Mouse (Mus musculus) hematopoietic multipotent progenitor cell, adult 10-12 weeks (in vitro differentiated cells): Measurements from ENCODE around the gene Zcchc8. TPM values are rescaled to one million over a fixed set of nuclear protein-coding genes. Genes with fewer than 3 reads are reported as not detected.

ENCODE experiments used
- polyA plus RNA-seq: library from polyadenylated mRNA; stranded (reverse); fragments of >175 nt; gene quantifications from 2 replicates; pipeline ENCODE4 v1.2.3, GENCODE M21; 2012; ENCODE audit warnings: low replicate concordance

Zcchc8 gene
- polyA plus RNA-seq, result 47.8 and 53.4 TPM in 2 replicates

GRCm38 (mm10) chr5:123720328-123721311 lies at the start of gene Zcchc8:
Gene Zcchc8 (minus strand): TSS chr5:123721100.

DNA sequence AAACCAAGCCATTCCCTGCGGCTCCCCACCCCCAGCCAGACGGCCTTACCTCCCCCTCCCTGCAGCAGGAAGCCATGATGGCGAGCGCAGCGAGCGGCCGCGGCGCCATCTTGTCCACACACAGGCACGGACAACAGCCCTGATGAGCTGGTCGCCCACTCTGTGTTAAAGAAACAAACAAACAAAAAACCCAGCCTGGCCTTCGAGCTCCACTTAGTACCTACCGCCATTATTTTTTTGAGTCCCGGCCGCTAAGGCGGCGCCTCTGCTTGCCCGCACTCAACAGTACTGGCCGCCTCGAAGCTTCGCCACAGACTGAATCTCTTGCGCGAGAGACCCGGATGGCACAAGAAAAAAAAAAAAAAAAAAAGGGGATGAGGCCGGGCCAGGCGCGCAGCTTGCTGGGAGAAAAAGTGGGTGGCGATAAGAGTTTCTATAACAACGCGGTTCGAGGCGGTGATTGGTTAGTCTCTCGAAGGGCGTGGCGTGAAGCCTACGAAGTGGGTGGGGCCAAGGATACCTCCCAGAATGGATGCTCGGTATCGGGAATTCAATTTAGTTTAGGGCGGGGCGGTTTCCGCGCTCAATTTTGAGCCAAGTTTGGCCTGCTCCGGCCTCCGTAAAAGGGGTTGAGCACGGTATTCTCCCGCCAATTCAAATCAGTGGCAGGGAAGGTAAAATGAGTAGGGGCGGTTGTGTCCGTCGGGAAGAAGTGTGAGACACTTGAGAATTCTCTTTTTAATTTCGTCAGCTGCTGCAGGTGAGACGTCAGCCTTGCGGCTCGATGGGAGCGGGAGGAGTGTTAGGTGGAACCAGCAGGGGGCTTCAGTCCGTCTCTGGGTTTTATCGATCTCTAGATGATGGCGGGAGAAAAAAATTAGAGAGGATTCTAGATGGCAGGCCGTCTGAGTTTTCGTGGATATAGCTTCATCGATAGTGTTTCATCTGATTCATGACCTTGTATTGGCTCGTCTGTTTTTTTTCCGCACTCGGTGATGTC lies 28.5 kb upstream of the Zcchc8 start, which contains the start of the genes Rsrc2 and Kntc1:
Gene Rsrc2, minus strand, starts transcription at position 350 of the 1,000 bp plus-strand sequence.
Gene Kntc1, plus strand, starts transcription at position 652 of the 1,000 bp plus-strand sequence.

DNA sequence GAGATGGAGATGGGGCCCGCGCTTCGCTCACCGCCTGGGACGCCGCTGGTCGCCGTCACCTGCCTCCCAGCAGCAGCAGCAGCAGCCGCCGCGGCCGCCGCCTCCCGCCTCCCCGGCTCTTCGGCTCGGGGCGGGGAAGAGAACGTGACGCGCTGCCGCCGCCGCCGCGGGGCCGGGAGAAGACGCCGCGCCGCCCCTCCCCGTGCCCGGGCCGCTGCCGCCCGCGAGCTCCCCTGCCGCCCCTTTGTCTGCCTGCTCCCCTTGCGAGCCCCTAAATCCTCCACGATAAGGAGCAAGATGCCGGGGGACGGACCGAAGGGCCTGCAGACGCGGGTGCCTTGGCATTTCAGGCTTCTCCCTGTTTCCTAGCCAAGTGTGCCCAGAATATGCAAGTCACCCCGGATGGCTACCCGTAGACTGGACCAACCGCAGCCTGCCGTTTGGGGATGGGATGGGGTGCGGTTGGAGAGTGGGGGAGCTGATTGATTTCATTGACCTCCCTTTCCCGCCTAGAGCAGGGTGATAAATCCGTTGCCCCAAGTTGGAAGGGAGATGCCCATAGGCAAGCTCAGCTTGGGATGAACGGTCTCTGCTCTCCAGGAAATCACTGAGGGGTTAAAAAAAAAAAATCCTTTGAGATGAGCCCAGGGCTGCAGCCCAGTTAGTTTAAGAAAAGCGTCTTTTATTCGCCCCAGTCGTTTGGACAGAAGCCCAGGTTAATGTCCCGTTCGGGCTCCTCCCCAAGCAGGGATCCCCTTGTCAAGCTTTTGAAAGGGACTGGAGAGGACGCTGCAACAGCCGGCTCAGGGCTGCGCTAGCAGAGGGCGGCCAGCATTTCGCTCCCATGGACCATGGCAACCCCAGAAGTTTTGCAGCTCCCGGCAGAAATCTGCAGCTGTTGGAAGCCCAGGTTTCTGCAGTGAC lies 36.4 kb downstream of the Zcchc8 start, which contains the start of gene Clip1:
Gene Clip1, minus strand, starts transcription at position 398 of the 924 bp plus-strand sequence.

Other genes starting within 250 kb of the Zcchc8 start
- gene Lrrc43, start 231.8 kb downstream of the Zcchc8 start, polyA plus RNA-seq, result not detected in 2 replicates
- not detected in 2 replicates for gene Il31, start 231.6 kb downstream of the Zcchc8 start, polyA plus RNA-seq
- gene B3gnt4, start 210.6 kb downstream of the Zcchc8 start, polyA plus RNA-seq, result not detected in 2 replicates
- gene Diablo, start 196.9 kb downstream of the Zcchc8 start, polyA plus RNA-seq, result 3.1 and 9.1 TPM in 2 replicates
- 0.56 and 0.85 TPM in 2 replicates for gene Gm49027, start 195.6 kb downstream of the Zcchc8 start, polyA plus RNA-seq
- gene Vps33a, start 148.1 kb downstream of the Zcchc8 start, polyA plus RNA-seq, result 5.2 and 14.4 TPM in 2 replicates
- 16.2 and 23.8 TPM in 2 replicates for gene Clip1, start 36.5 kb downstream of the Zcchc8 start, polyA plus RNA-seq
- 5.0 and 35.3 TPM in 2 replicates for gene Rsrc2, start 28.3 kb upstream of the Zcchc8 start, polyA plus RNA-seq
- gene Kntc1, start 28.6 kb upstream of the Zcchc8 start, polyA plus RNA-seq, result 0.11 and 0.75 TPM in 2 replicates
- gene Hcar2, start 144.4 kb upstream of the Zcchc8 start, polyA plus RNA-seq, result 0.83 and 2.8 TPM in 2 replicates
- 0.04 TPM in 1 of 2 replicates, not detected in the other for gene Hcar1, start 158.9 kb upstream of the Zcchc8 start, polyA plus RNA-seq
- 53.6 and 56.4 TPM in 2 replicates for gene Denr, start 186.1 kb upstream of the Zcchc8 start, polyA plus RNA-seq
- gene Gm43518, start 206.3 kb upstream of the Zcchc8 start, polyA plus RNA-seq, result not detected in 2 replicates
- 5.2 and 9.3 TPM in 2 replicates for gene Ccdc62, start 209.6 kb upstream of the Zcchc8 start, polyA plus RNA-seq